Mouse (Mus musculus) kidney, postnatal 4 days (tissue): Measurements from ENCODE around the gene Ctps.
"Not testable (repeated sequence)": the region's sequence is repeated elsewhere in the genome, so short reads cannot be mapped to it uniquely, and the experiment has no call there.

Experiments
- DNase-seq, 2 experiments: peaks; one replicate each; pipeline ENCODE4 v3.0.0; 2021; ENCODE audit warnings: mixed read lengths in 2 of 2

The Ctps gene

GRCm38 (mm10) chr4:120569486-120570437 is at the start of gene Ctps:
Gene Ctps, minus strand, starts transcription at chr4:120570276.
- peak; percentile 95 to 97 for DNase-seq

DNA sequence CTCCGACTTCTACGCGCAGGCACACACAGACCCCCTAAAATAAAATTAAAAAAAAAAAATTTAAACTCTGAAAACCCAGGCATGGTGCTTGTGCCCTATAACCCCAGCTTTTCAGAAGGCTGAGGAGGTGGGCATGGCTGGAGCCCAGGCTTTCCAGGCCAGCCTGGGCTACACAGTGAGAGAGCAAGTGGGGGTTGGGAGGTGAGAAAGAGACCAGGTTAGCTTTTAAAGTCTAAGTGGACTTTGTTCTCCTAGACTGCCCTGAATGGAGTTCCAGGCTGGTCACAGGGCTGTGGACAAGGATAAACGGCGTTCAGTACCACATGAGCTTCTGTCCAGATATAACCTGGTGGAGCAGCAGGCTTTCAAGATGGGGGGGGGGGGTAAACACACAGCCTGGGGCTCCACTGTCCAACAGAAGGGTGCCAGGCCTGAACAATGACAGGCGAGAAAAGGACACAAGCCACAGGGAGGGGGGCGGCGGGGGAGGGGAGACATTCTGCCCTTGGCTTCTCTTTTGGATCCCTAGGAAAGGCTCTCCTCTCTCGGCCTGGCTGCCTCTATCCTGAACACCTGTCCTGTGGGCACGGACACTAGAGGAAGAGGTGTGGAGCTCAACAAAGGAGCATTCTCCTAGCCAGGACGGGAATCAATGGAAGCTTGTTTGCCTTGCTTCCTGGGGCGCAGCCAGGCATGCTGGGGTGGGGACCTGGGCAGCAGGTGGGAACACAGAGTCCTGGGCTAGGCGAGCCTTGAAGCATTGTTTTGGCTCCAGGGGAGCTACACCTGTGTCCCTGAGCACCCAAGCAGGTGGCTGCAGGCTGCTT is 46.3 kb upstream of the Ctps start:
- DNase-seq, result peak; percentile 35 to 50

GRCm38 (mm10) chr4:120615528-120616081 is 45.5 kb upstream of the Ctps start:
- DNase-seq, result peak; percentile 45 to 57

DNA sequence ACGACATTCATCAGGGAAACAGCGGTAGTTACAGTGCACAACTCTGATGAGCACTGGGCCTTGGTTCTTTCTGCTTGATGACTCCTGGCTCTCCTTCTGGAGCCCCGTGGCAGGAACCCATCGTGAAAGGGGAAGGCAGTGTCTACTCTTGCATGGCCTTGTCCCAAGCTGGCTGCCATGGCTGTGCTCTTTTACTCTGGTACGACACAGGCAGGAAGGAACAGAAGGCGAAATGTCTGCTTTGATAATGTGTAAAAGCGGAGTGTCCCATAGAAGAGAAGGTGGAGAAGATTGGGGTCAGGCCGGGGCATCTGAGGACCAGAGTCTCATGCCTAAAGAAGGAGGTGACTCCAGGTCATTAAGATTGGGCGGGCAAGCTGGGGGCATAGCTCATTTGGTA is 44.6 kb upstream of the Ctps start:
- no peak for DNase-seq

- DNase-seq, result peak in 1 of 2 experiments; percentile 25
Measured at GRCm38 (mm10) chr4:120613691-120614329, 43.7 kb upstream of the Ctps start.

DNA sequence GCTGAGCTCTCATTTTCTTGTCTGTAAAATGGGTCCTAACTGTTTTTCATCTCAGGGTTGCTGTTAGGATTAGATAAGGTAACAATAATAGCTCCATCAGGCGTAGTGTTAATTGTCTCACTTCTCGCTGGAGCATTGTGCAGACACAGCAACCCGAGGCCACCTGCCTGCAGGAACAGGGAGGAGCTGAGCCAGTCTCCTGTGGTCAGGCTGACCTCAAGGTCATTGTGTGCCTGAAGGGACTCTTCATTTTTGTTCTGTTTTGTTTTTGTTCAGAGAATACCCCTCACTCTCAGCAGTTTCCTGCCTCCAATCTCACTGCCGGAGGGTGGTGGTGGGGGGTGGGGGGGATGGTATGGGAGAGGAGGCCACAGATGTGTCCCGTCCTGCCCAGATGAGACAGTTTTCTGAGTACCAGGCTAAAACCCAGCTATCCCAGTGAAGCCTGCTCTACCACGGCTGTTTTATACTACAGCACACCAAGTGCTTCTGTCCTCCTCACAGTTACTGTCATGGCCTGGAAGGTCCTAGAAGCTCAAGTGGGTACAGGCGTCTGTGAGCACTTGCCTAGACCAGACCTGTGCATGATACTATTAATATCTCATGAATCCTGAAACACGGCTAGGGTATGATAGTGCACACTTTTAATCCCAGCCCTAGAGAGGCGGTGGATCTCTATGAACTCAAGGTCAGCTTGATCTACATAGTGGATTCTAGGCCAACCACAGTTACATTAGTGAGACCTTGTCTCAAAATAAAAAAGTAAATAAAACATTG is 42.4 kb upstream of the Ctps start:
- no peak for DNase-seq

DNA sequence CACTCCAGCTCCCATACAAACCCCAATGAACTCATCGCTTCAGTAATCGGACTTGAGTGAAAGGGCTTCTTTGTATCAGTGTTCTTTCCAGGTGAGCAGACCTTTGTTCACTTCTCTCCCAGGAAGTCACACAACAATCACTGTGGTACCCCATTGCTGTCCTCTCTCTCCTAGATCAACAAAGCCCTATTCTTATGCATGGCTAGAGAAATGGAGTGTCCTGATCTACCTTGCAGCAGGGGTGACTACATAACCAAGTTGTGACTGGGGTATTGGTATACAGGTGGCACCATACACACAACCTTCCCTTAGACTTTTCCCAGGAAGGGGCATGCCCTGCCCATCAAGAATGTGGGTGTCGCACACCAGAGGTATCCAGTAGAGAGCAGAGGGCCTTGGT is 40.9 kb upstream of the Ctps start:
- no peak for DNase-seq

- no peak for DNase-seq
Measured at GRCm38 (mm10) chr4:120606941-120607340, 36.9 kb upstream of the Ctps start.

DNA sequence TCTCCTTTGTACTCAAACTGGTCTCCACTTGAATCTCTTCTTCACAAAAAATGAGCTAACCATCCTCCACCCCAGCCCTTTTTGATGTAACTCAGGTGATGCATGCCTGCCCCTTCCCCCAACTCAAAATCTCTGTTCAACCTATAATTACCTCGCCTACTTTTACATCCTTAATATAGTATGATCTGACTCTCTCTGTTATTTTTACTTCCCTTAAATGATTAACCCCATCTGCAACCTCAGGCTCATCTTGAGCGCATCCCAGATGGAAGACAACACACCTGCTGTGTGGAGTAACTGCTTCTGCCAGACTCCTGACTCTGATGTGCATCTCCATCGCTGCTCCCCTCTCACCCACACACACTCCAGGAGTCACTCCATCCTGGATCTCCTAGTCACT is 32.6 kb upstream of the Ctps start:
- DNase-seq, result no peak

DNA sequence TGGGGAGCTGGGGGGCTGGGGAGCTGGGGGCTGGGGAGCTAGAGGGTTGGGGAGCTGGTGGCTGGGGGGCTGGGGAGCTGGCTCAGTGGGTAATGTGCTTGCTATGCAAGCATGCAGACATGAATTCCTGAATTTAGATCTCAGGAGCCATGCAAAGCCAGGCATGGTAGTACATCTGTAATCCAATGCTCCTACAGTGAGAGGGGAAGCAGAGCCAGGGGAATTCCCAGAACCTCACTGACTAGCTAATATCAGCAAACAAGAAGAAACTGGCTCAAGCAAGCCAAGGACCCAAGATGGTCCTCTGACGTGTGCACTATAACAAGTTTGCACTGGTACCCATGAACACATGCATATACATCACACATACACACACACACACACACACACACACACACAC is 31.7 kb upstream of the Ctps start:
- no peak for DNase-seq

DNA sequence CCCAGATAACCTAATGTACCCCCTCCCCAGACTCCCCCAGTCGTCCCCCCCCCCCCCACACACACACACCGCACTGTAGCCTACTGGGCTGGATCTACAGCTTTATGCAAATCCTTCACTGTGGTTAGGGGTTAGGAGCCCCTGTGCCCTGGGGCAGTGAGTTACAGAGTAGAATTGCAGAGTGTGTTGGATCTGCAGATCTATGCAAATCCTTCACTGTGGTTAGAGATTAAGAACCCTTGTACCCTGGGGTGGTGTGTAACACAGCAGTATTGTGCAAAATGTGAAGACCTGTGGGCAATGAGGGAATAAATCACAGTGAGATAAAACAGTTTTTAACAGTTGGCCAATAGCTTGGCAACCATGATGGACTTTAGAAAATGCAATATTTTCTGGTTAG is 28.8 kb upstream of the Ctps start:
- peak in 1 of 2 experiments; percentile 45 for DNase-seq

DNA sequence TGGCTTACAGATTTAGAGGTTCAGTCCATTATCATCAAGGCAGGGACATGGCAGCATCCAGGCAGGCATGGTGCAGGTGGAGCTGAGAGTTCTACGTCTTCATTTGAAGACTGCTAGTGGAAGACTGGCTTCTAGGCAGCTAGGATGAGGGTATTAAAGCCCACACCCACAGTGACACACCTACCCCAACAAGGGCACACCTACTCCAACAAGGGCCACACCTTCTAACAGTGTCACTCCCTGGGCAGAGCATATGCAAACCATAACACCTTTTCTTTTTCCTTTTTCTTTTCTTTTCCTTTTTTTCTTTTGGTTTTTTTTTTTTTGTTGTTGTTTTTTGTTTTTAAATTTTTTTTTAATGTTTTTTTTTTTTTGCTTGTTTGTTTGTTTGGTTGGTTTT is 26.1 kb upstream of the Ctps start:
- DNase-seq, result not testable (repeated sequence)

DNA sequence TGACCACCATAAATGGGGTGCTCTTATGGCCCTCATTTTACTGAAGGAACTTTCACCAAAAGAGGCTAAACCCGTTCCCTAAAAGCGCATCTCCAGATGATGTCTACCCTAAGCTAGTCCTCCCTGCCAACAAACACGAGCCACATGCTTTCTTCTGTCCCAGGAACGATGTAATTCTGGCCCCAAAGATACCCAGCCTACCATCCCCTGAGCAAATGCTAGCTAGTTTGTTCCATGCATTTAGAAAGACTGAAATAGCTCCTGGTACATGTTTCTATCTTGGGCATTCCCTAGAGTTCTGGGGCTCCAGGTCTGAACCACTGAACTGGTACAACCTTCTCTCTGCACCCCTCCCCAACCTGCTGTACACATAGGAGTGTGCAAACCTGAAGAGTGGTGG is 20.9 kb upstream of the Ctps start:
- DNase-seq, result no peak

- DNase-seq, result peak; percentile 69 to 76
Measured at GRCm38 (mm10) chr4:120589815-120590422, 19.8 kb upstream of the Ctps start.

- DNase-seq, result no peak
Measured at GRCm38 (mm10) chr4:120589070-120589469, 19.0 kb upstream of the Ctps start.

- DNase-seq, result no peak
Measured at GRCm38 (mm10) chr4:120588445-120588844, 18.4 kb upstream of the Ctps start, which contains the start of gene Gm8439. Gene Gm8439, plus strand, starts transcription at chr4:120588745.

- no peak for DNase-seq
Measured at GRCm38 (mm10) chr4:120586986-120587385, 16.9 kb upstream of the Ctps start.

GRCm38 (mm10) chr4:120581711-120582110 is 11.6 kb upstream of the Ctps start:
- no peak for DNase-seq

DNA sequence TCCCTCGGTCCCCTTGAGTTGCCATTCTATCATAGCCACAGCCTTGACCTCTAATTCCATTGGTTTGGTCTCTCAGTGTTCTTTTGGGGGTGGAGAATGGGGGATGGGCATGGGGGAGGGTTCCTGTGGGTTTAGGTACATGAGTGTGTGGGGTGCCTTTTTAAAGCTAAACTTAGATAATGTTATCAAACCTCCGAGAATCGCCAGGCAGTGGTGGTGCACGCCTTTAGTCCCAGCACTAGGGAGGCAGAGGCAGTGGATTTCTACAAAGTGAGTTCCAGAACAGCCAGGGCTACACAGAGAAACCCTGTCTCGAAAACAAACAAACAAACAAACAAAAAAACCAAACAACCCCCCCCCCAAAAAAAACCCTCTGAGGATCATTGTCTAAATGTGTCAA is 10.8 kb upstream of the Ctps start:
- DNase-seq, result no peak

DNA sequence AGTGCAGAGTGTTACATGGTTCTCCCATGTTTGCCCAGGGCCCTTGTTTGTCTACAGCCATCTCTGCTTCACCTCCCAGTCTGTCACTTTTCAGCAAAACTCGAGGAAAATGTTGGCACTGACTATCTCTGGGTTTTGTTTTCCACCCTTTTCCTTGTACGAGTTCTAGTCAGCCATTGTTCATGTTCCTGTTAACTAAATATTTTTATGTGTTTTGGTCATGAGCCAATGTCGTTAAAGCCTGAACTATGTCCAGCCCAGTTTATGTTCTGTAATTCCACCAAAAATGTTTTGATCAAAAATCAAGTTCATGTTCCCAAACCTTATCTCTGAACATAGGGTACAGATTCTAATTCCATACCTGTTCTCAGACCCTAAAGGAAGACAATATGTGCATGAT is 1.6 kb upstream of the Ctps start:
- no peak for DNase-seq

DNA sequence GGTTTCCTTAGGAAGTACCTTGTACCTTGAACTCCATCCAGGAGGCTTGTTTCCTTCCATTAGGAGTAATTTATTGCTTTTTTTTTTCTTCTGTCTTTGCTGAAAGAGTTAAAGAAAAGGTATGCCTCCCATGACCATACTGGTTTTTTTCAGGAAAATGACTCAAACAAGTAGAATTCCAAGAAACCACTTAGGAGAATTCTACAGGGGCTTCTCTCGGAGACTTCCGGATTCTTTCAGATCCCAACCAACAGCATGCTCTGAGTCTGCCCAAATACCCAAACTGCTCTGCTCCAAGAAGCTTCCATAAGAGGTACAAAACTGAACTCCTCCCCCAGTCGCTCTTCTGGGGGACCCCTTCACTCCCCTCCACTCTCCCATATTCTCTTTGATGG is 991 bp upstream of the Ctps start:
- DNase-seq, result no peak
